Mouse (Mus musculus): ENCODE results near the gene Trim59. TPM values are rescaled to one million over a fixed set of nuclear protein-coding genes. Genes with fewer than 3 reads are reported as not detected.

The Trim59 gene
- 8.6 and 10.2 TPM in 2 replicates for polyA plus RNA-seq (2021; fragmentation: Nextera tagmentation)
- long read RNA-seq, experiment 1, transcript Trim59-201 (3 exons, 2,939 nt) = major isoform, 8 of 13 reads
- long read RNA-seq, experiment 1, partial matches to known transcripts = 0 of 13 reads
- long read RNA-seq, experiment 1, other reads (novel, unspliced or antisense) = 5 of 13 reads
- long read RNA-seq, experiment 2, transcript Trim59-201 (3 exons, 2,939 nt) = major isoform, 41 of 56 reads
- long read RNA-seq, experiment 2, partial matches to known transcripts = 6 of 56 reads
- long read RNA-seq, experiment 2, other reads (novel, unspliced or antisense) = 5 of 56 reads

GRCm38 (mm10) chr3:69044645-69045399 lies at the start of gene Trim59:
Trim59 (minus strand) TSS chr3:69044755.

GRCm38 (mm10) chr3:69004437-69005337 lies 39.9 kb downstream of the Trim59 start, which contains the start of the genes Ift80 and Smc4:
Ift80 (minus strand) TSS chr3:69004570.
Smc4 (plus strand) TSS chr3:69004738.

Small RNA genes lying within 50 kb of the gene (microRNA-seq; reads per million reads assigned to microRNA genes)
- 665 reads per million, percentile 78 among the genes with 10 or more reads in this experiment for gene Mir15b
- 39.1 reads per million, percentile 49 among the genes with 10 or more reads in this experiment for gene Mir16-2

Other genes starting within 250 kb of the Trim59 start
- 1.7 and 2.8 TPM in 2 replicates for gene 1110032F04Rik, start 175.2 kb downstream of the Trim59 start, polyA plus RNA-seq (2021; fragmentation: Nextera tagmentation)
- gene Ift80, start 40.2 kb downstream of the Trim59 start, polyA plus RNA-seq (2021; fragmentation: Nextera tagmentation) = 4.1 and 6.4 TPM in 2 replicates
- gene Smc4, start 40.0 kb downstream of the Trim59 start, polyA plus RNA-seq (2021; fragmentation: Nextera tagmentation) = 5.8 and 7.2 TPM in 2 replicates
- 8.0 and 10.4 TPM in 2 replicates for gene Kpna4, start 82.4 kb upstream of the Trim59 start, polyA plus RNA-seq (2021; fragmentation: Nextera tagmentation)
- gene Arl14, start 177.7 kb upstream of the Trim59 start, polyA plus RNA-seq (2021; fragmentation: Nextera tagmentation) = not detected in 2 replicates